Mouse (Mus musculus) retina, embryonic 14.5 days (tissue): ENCODE data around the gene Anp32e.
A peak's percentile ranks its signal among the peaks of the same experiment; 100 is the strongest.

ENCODE experiments used
- DNase-seq: peaks from one replicate; pipeline ENCODE4 v3.0.0-alpha.2; 2015; ENCODE audit warnings: low spot score

Anp32e gene

GRCm38 (mm10) chr3:95996451-95997073 lies 67.5 kb downstream of the Anp32e start:
- DNase-seq, result peak; percentile 35
